Mouse (Mus musculus): ENCODE results near the gene Sorbs2. TPM values are rescaled to one million over a fixed set of nuclear protein-coding genes. Genes with fewer than 3 reads are reported as not detected.

Sorbs2 gene
- polyA plus RNA-seq, 2 experiments = 3.7 to 6.2 TPM

- no peak overlapping the region for H3K4me3 ChIP-seq (ENCODE audit: insufficient read depth in 1 of 2, low read depth in 2 of 2, low read length in 2 of 2)
- WGBS (ENCODE audit: insufficient replicate concordance) = 75% methylated on average over 2 of the region's 2 CpGs
- no peak for DNase-seq (ENCODE audit: low read depth in 3 of 3, low spot score in 3 of 3)
These were observed 182.1 kb downstream of the Sorbs2 start for GRCm38 (mm10) chr8:45689611-45690207.

GRCm38 (mm10) chr8:45700100-45700499, 192.5 kb downstream of the Sorbs2 start:
- no peak overlapping the region for H3K4me3 ChIP-seq (ENCODE audit: insufficient read depth in 1 of 2, low read depth in 2 of 2, low read length in 2 of 2)
- ATAC-seq (ENCODE audit: insufficient read depth) = no peak
- no peaks in the 10 kb centered on the region for H3K36me3 ChIP-seq (replicated peaks; ENCODE audit: control insufficient read depth, insufficient read depth, low read depth)
- H3K9me3 ChIP-seq (ENCODE audit: control insufficient read depth, low read length) = no peaks in the 10 kb centered on the region
- no peak for DNase-seq (ENCODE audit: low read depth in 3 of 3, low spot score in 3 of 3)
- no peak overlapping the region for H3K9ac ChIP-seq (replicated peaks)
- no peaks in the 10 kb centered on the region for H3K27me3 ChIP-seq (ENCODE audit: control insufficient read depth, insufficient read depth, low read length)
- H3K27ac ChIP-seq = no peak overlapping the region
- WGBS (ENCODE audit: insufficient replicate concordance) = 56% methylated on average over 5 of the region's 5 CpGs
- TF ChIP-seq EP300 (IDR thresholded peaks at IDR 0.05; ENCODE audit: low read depth) (no peak), CTCF (IDR thresholded peaks at IDR 0.05; ENCODE audit: low read depth) (no peak)
- no peak overlapping the region for H3K4me2 ChIP-seq (ENCODE audit: low read depth)
- no peaks in the 10 kb centered on the region for H3K4me1 ChIP-seq (replicated peaks; ENCODE audit: control insufficient read depth in 2 of 2, insufficient read depth in 2 of 2, low read length in 1 of 2)

More at GRCm38 (mm10) chr8:45689611-45690207, 182.1 kb downstream of the Sorbs2 start:
- Histone ChIP-seq H3K4me2 (ENCODE audit: low read depth) (no peak overlapping the region), H3K9ac (replicated peaks) (no peak overlapping the region), H3K4me1 (replicated peaks; ENCODE audit: control insufficient read depth in 2 of 2, insufficient read depth in 2 of 2, low read length in 1 of 2) (no peaks in the 10 kb centered on the region), H3K36me3 (replicated peaks; ENCODE audit: control insufficient read depth, insufficient read depth, low read depth) (no peaks in the 10 kb centered on the region), H3K27ac (no peak overlapping the region), H3K9me3 (ENCODE audit: control insufficient read depth, low read length) (no peaks in the 10 kb centered on the region), H3K27me3 (ENCODE audit: control insufficient read depth, insufficient read depth, low read length) (no peaks in the 10 kb centered on the region)
- TF ChIP-seq CTCF (IDR thresholded peaks at IDR 0.05; ENCODE audit: low read depth) = no peak
- no peak for ATAC-seq (ENCODE audit: insufficient read depth)

DNA sequence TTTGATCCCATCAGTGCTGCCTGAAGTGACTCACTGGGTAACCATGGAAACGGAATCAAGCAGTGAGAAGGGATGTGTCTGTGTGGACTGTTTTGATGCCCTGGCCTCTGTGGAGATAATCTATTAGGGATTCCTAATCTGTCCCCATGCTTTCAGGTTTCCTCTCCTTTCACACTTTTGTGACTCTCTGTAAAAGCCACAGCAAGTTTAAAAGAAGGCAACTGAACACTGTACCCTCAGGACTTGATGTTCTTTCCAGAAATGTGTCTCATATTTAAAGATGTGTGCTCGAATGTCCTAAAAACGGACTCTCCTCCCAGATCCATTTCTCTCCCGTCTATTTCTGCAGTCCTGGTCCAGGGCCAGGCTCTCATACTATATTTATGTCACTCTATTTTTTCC, 196.1 kb downstream of the Sorbs2 start:
- H3K4me1 ChIP-seq (replicated peaks; ENCODE audit: control insufficient read depth in 2 of 2, insufficient read depth in 2 of 2, low read length in 1 of 2) = no peaks in the 10 kb centered on the region
- no peak for DNase-seq (ENCODE audit: low read depth in 3 of 3, low spot score in 3 of 3)
- no peak for ATAC-seq (ENCODE audit: insufficient read depth)
- no peak overlapping the region for H3K9ac ChIP-seq (replicated peaks)
- 56% methylated on average over 4 of the region's 4 CpGs for WGBS (ENCODE audit: insufficient replicate concordance)
- no peak overlapping the region for H3K4me3 ChIP-seq (ENCODE audit: insufficient read depth in 1 of 2, low read depth in 2 of 2, low read length in 2 of 2)
- H3K27me3 ChIP-seq (ENCODE audit: control insufficient read depth, insufficient read depth, low read length) = no peaks in the 10 kb centered on the region
- H3K36me3 ChIP-seq (replicated peaks; ENCODE audit: control insufficient read depth, insufficient read depth, low read depth) = no peaks in the 10 kb centered on the region
- TF ChIP-seq CTCF (IDR thresholded peaks at IDR 0.05; ENCODE audit: low read depth) (no peak), EP300 (IDR thresholded peaks at IDR 0.05; ENCODE audit: low read depth) (no peak)
- H3K27ac ChIP-seq = no peak overlapping the region
- no peak overlapping the region for H3K4me2 ChIP-seq (ENCODE audit: low read depth)
- H3K9me3 ChIP-seq (ENCODE audit: control insufficient read depth, low read length) = no peaks in the 10 kb centered on the region

DNA sequence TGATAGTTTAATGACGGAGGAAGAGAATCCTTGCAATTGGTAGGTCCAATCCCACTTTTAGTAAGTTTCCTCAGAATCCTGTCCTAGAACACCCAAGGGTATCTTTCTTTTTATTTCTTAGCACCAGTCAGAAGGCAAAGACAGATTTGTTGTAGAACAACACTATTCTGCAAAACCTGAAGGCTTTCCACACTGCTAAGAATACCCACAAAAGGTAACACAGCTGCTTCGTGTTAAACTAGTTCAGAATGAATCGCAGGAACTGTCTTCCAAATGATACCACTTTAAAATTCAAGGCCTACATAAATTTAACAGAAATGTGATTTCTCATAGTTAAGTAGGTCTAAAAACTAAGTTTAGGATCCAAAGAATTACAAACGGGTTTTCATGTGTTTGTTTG, 201.5 kb downstream of the Sorbs2 start:
- no peaks in the 10 kb centered on the region for H3K27me3 ChIP-seq (ENCODE audit: control insufficient read depth, insufficient read depth, low read length)

DNA sequence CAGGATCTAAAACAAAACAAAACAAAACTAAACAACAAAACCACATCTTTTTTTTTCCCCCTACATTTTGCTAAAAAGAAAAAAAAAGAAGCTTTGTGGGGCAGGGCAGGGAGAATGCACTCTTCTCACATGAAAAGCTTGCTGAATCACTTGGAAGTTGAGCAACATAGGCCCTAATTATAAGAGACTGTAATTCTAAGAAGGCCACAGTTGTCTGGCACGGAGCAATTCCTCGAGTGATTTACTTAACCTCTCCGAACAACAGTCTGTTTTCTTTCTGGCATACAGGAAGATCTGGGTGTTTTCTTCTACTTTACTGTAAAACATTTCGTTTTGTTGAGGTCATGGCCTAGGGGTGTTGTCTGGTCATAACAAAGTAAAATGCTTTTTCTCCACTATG, 202.1 kb downstream of the Sorbs2 start:
- DNase-seq (ENCODE audit: low read depth in 3 of 3, low spot score in 3 of 3) (no peak), ATAC-seq (ENCODE audit: insufficient read depth) (no peak)
- H3K9ac ChIP-seq (replicated peaks) = no peak overlapping the region
- 55% methylated on average over 4 of the region's 4 CpGs for WGBS (ENCODE audit: insufficient replicate concordance)
- TF ChIP-seq EP300 (IDR thresholded peaks at IDR 0.05; ENCODE audit: low read depth) = no peak
- no peak for TF ChIP-seq CTCF (IDR thresholded peaks at IDR 0.05; ENCODE audit: low read depth)
- H3K27ac ChIP-seq = no peak overlapping the region
- H3K9me3 ChIP-seq (ENCODE audit: control insufficient read depth, low read length) = no peaks in the 10 kb centered on the region
- no peak overlapping the region for H3K4me3 ChIP-seq (ENCODE audit: insufficient read depth in 1 of 2, low read depth in 2 of 2, low read length in 2 of 2)
- H3K4me2 ChIP-seq (ENCODE audit: low read depth) = no peak overlapping the region
- H3K27me3 ChIP-seq (ENCODE audit: control insufficient read depth, insufficient read depth, low read length) = no peaks in the 10 kb centered on the region
- no peaks in the 10 kb centered on the region for H3K36me3 ChIP-seq (replicated peaks; ENCODE audit: control insufficient read depth, insufficient read depth, low read depth)
- H3K4me1 ChIP-seq (replicated peaks; ENCODE audit: control insufficient read depth in 2 of 2, insufficient read depth in 2 of 2, low read length in 1 of 2) = no peaks in the 10 kb centered on the region

More for the DNA sequence above, 201.5 kb downstream of the Sorbs2 start:
- no peak for DNase-seq (ENCODE audit: low read depth in 3 of 3, low spot score in 3 of 3)
- Histone ChIP-seq H3K4me2 (ENCODE audit: low read depth) (no peak overlapping the region), H3K9me3 (ENCODE audit: control insufficient read depth, low read length) (no peaks in the 10 kb centered on the region), H3K4me3 (ENCODE audit: insufficient read depth in 1 of 2, low read depth in 2 of 2, low read length in 2 of 2) (no peak overlapping the region), H3K27ac (no peak overlapping the region), H3K36me3 (replicated peaks; ENCODE audit: control insufficient read depth, insufficient read depth, low read depth) (no peaks in the 10 kb centered on the region), H3K9ac (replicated peaks) (no peak overlapping the region), H3K4me1 (replicated peaks; ENCODE audit: control insufficient read depth in 2 of 2, insufficient read depth in 2 of 2, low read length in 1 of 2) (no peaks in the 10 kb centered on the region)
- ATAC-seq (ENCODE audit: insufficient read depth) = no peak
- 57% methylated on average over 4 of the region's 4 CpGs for WGBS (ENCODE audit: insufficient replicate concordance)
- TF ChIP-seq CTCF (IDR thresholded peaks at IDR 0.05; ENCODE audit: low read depth) = no peak
- no peak for TF ChIP-seq EP300 (IDR thresholded peaks at IDR 0.05; ENCODE audit: low read depth)
